26 mouse cellular contexts compared by ENCODE assay signal in the genomic region with DNA sequence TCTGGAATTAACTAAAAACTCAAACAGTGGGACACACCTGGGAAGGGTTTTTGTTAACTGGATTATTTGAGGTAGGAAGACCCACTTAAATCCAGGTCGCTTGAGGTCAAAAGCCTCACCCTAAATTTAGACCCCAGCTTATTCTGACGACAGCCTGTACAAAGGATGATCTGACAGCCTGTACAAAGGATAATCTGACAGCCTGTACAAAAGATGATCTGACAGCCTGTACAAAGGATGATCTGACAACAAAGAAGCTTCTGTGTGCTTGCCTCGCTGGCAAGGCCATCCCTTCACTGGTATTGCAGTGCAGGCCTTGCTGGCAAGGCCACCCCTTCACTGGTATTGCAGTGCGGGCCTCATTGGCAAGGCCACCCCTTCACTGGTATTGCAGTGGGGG.
"Had no signal": no experiment of that assay in that cellular context is flagged by ENCODE, and none has a peak within 500 bp of the region (broad histone marks: within the 10 kb centered on the region; RNA-seq: fewer than 3 reads in every experiment).

No protein-coding gene starts in this region.

- H3K4me3 ChIP-seq: gastrocnemius, adult 2 months; heart, embryonic 13.5 days; heart, embryonic 15.5 days; hindbrain, embryonic 13.5 days; hindbrain, embryonic 15.5 days; kidney, embryonic 15.5 days; layer of hippocampus, adult 2 months; left cerebral cortex, adult 2 months; limb, embryonic 12.5 days; liver, embryonic 13.5 days had no signal

- H3K27ac ChIP-seq: gastrocnemius, adult 2 months; heart, embryonic 13.5 days; heart, embryonic 15.5 days; hindbrain, embryonic 13.5 days; hindbrain, embryonic 15.5 days; hindbrain, postnatal 0 days; kidney, embryonic 15.5 days; kidney, postnatal 0 days; layer of hippocampus, adult 2 months; left cerebral cortex, adult 2 months; limb, embryonic 12.5 days; liver, embryonic 13.5 days had no signal

- H3K9ac ChIP-seq: heart, embryonic 13.5 days; heart, embryonic 15.5 days; hindbrain, embryonic 13.5 days; hindbrain, embryonic 15.5 days; kidney, embryonic 15.5 days; limb, embryonic 12.5 days; liver, embryonic 13.5 days had no signal

- H3K27me3 ChIP-seq: heart, embryonic 13.5 days; heart, embryonic 15.5 days; hindbrain, embryonic 13.5 days; hindbrain, embryonic 15.5 days; kidney, embryonic 15.5 days; limb, embryonic 12.5 days; liver, embryonic 13.5 days had no signal

- H3K4me2 ChIP-seq: heart, embryonic 11.5 days; heart, embryonic 13.5 days; heart, embryonic 15.5 days; hindbrain, embryonic 13.5 days; hindbrain, embryonic 15.5 days; kidney, embryonic 15.5 days; limb, embryonic 12.5 days; liver, embryonic 11.5 days; liver, embryonic 13.5 days had no signal

- DNase-seq: gastrocnemius, adult 2 months; gastrocnemius, postnatal 10 days; gastrocnemius, postnatal 25 days; heart, adult 18-20 months; heart, postnatal 14 days; heart, postnatal 36 days; kidney, adult 11 months; kidney, adult 2 months; kidney, adult 9 months; kidney, postnatal 14 days; kidney, postnatal 4 days; liver; liver, embryonic 13.5 days had no signal

- H3K4me1 ChIP-seq: heart, embryonic 13.5 days; heart, embryonic 15.5 days; hindbrain, embryonic 13.5 days; hindbrain, embryonic 15.5 days; kidney, embryonic 15.5 days; limb, embryonic 12.5 days; liver, embryonic 13.5 days had no signal

- H3K9me3 ChIP-seq: heart, embryonic 13.5 days; heart, embryonic 15.5 days; hindbrain, embryonic 13.5 days; hindbrain, embryonic 15.5 days; kidney, embryonic 15.5 days; limb, embryonic 12.5 days; liver, embryonic 13.5 days had no signal

- ATAC-seq: hindbrain, postnatal 0 days; intestine, embryonic 16.5 days had no signal
